Mouse (Mus musculus): ENCODE results near the gene Olfr328.

DNA sequence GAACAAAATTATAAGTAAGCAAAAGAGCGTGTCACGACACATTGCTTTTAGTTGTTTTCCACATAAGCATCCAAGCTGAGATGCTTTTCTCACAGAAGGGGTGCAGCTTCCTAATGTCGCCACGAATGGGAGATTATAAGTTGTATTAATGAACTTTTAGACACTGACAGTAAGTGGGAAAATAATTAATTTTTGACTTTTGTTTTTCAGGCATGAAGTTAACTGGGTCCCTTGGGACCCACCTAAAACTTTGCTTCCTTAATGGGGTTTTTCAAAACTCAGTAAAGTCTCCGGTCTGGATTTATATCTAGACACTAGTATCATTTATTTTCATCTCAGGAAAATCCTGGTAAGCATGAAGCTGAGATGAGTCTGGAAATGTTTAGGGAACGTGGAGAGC, 39.4 kb upstream of the Olfr328 start, which contains the start of gene Olfr324:
- TF ChIP-seq CTCF (IDR thresholded peaks at IDR 0.05; ENCODE audit: low read depth) (no peak), EP300 (IDR thresholded peaks at IDR 0.05; ENCODE audit: low read depth) (no peak)

All from liver, postnatal 0 days (tissue).